Mouse (Mus musculus): ENCODE results near the gene Gm8334.
"Not testable (repeated sequence)": the region's sequence is repeated elsewhere in the genome, so short reads cannot be mapped to it uniquely, and the experiment has no call there.

Gene Gm8334

GRCm38 (mm10) chrX:148615053-148615452 lies at the start of gene Gm8334:
TSS of gene Gm8334 (minus strand) at chrX:148615153.
- DNase-seq (ENCODE audit: low spot score in 2 of 2), result not testable (repeated sequence)

GRCm38 (mm10) chrX:148663298-148663697 lies 48.3 kb upstream of the Gm8334 start, which contains the start of gene Gm15127:
TSS of gene Gm15127 (plus strand) at chrX:148663598.
- DNase-seq (ENCODE audit: low spot score in 2 of 2), result not testable (repeated sequence)
